Mouse (Mus musculus) kidney, postnatal 25 days (tissue): Measurements from ENCODE around the gene Slc35f6.

ENCODE experiments used
- DNase-seq, 2 experiments: peaks; one replicate each; pipeline ENCODE4 v3.0.0; 2021; ENCODE audit warnings: mixed read lengths in 2 of 2

Slc35f6 gene

GRCm38 (mm10) chr5:30647815-30648560 is at the start of gene Slc35f6:
Slc35f6 (plus strand) TSS chr5:30647933.
- DNase-seq: peak; percentile 96 to 97

DNA sequence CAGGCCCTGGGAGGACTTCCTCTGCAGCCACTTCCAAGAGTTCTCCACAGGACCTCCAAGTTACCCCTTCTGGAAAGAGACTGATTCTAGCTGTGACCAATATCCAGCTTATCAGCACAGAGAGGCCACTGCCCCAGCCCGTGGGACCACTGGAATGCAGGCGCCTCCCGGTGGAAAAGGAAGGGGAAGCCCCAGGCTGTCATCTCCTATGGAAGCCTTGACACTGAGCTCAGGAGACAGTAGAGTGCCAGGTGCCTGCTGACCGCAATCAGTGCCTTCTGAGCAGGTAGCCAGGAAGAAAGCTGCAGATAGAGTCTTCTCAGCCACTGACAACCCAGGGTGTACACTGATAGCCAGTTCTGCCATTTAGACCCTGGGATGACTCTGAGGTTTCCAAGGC is 46.3 kb upstream of the Slc35f6 start:
- DNase-seq: no peak

DNA sequence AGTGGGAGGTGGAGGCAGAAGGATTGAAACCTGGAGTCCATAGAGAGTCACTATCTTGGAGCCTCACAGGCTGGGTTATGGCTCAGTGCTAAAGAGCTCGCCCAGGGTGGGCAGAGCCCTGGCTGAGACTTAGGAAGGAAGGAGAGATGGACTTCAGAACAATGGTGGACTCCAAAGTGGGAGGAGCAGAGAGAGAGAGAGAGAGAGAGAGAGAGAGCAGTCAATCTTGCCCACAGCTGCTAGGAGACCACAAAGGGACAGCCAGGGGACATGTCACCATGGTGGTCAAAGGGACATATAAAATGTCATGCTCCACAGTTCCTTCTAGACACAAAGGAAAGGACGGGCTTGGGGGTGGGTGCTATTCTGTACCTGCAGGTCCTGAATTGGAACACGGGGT is 44.5 kb upstream of the Slc35f6 start:
- no peak for DNase-seq

GRCm38 (mm10) chr5:30603926-30604325 is 43.8 kb upstream of the Slc35f6 start:
- DNase-seq: no peak

- no peak for DNase-seq
These were observed 43.0 kb upstream of the Slc35f6 start for GRCm38 (mm10) chr5:30604769-30605188.

GRCm38 (mm10) chr5:30605649-30606048 is 42.1 kb upstream of the Slc35f6 start:
- no peak for DNase-seq

GRCm38 (mm10) chr5:30606424-30607073 is 41.2 kb upstream of the Slc35f6 start:
- no peak for DNase-seq

DNA sequence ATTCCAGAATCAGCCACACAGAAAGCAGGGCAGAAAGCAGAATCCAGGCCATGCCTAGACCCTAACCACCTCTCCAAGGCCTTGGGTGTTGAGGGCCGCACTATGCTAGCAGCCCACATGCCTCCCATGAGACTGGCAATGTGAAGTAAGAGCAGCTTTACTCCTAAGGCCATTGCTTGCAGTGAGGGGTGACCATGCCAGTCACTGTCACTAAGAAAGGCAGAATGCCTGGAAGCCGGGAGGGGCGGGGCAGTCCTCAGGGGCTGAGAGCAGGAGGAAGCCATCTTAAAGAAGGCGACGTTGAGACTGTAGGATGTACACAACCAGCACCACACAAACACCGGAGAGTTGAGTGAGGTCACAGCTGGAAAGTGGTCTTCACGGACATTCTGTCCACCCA is 38.6 kb upstream of the Slc35f6 start:
- DNase-seq: no peak

DNA sequence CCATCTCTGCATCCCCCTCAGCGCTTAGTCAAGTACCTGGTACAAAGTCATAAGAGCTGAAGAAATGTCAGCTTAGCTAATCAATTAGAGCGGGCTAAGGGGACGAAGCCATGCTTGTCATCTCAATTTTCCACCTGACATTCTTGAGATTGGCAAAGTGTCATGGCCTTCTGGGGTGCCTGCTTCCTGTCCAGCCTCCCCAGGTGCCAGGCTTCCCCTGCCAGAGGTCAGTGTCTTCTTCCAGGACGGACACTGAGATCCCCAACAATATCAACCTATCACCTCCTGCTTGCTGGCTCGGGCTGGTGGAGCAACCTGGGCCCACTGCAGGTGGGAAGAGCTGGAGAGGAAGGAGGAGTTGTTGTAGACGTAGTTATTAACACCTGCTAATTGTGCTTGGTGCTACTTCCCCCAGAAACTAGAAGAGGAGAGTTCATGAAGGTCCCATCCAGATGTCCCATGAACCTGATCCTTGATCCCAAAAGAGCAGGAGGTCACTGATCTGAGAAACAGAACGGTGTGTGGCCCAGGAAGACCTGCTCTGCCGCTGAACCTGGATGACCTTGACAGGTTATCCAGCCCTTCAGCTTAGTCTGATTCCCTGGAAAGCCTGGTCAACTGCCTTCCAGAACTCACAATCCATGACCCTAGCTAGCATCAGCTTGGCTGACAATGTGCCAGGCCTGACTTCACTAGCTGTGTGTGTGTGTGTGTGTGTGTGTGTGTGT is 37.7 kb upstream of the Slc35f6 start:
- DNase-seq: no peak

GRCm38 (mm10) chr5:30611091-30611490 is 36.6 kb upstream of the Slc35f6 start:
- no peak for DNase-seq

GRCm38 (mm10) chr5:30611689-30612088 is 36.0 kb upstream of the Slc35f6 start:
- no peak for DNase-seq

- DNase-seq: no peak
These were observed 35.2 kb upstream of the Slc35f6 start for GRCm38 (mm10) chr5:30612575-30612974.

DNA sequence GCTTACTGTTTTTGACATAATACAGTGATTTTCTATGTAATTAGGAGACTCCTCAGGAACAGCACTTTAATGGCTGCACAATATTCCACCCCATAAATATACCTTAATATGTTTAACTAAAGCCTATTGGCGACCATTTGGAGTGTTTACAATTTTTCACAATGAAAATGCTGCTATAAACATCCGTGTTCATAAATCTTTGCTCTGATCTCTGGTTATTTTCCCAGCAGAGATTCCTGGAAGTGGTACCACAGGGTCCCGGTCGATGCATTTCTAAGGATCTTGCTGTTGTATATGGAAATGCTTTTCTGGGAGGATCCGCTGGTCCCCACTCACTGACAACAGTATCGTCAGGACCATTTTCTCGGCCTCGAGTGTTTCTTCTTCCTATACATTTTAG is 34.5 kb upstream of the Slc35f6 start:
- no peak for DNase-seq

- peak; percentile 68 to 80 for DNase-seq
These were observed 33.5 kb upstream of the Slc35f6 start for GRCm38 (mm10) chr5:30614221-30614620.

DNA sequence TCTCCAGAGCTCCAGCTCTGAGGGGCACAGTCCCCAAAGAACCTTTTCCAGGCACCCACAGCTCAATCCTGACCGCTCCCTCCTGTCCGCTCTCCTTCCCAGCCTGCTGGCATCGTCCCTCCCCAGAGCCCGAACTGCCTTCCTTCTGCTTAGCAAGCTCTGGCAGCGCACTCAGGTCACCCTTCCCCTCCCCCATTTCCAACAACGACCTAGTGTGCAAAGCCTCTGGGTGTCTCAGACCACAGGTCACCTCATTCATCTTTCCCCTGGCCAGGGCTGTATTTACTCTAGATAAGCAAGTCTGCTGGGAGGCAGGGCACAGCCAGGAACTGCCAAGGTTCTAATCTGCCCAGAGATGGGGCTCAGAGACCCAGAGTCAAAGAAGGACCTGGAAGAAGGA is 32.3 kb upstream of the Slc35f6 start:
- DNase-seq: no peak

DNA sequence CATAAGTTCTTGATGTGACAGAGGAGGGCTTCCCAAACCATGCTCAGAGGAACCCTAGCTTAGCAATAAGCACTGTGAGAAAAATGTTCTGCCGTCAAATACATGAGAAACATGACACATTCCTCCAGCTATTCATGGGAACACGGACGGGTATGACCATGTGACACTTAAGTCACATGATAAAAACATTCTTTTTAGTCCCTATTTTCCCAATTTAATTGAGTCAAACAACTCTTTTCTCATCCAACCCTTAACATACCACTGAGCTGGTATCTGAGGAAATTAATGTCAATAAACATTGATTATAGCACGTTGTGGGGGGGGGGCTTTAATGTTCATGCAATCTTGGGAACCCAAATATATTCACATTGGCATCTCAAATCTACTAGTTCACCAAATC is 31.9 kb upstream of the Slc35f6 start:
- DNase-seq: no peak

- DNase-seq: no peak
These were observed 31.1 kb upstream of the Slc35f6 start for GRCm38 (mm10) chr5:30616644-30617043.

DNA sequence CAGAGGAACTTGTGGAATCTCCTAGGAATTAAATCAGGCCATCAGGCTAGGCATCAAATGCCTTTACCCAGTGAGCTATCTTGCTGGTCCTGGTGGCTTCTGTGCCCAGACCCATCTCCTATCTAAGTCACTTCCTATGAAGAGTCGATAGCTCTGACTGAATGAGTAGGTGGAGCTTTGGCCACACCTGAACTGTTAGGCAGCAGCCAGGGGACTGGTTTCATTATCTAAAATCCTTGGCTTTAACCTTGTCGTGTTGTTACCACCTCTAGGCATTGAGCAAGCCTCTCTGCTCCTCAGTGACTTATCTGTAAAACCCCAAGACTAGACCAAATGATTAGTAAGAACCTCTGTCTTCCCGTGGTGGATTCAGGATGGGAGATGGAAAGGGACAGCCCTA is 30.4 kb upstream of the Slc35f6 start:
- DNase-seq: no peak

DNA sequence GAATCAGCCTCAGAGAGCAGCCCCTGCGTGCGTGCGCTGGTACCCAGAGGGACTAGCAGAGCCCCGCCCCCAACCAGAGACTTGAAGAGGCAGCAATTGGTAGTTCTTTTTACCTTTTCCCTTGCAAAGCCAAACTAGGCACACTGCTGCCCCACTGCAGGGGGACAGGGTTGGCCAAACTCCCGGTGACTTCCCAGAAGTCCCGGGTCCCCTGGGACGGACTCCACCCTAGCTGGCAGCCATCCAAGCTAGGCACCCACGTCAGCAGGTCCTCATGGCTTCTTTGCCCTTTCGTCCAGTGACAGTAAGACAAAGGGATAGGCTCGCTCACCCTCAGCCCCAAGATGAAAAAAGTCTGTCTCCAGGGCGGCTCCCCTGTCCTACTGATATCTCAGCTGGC is 29.9 kb upstream of the Slc35f6 start:
- DNase-seq: peak; percentile 52 to 78

GRCm38 (mm10) chr5:30618376-30619003 is 29.2 kb upstream of the Slc35f6 start:
- no peak for DNase-seq

DNA sequence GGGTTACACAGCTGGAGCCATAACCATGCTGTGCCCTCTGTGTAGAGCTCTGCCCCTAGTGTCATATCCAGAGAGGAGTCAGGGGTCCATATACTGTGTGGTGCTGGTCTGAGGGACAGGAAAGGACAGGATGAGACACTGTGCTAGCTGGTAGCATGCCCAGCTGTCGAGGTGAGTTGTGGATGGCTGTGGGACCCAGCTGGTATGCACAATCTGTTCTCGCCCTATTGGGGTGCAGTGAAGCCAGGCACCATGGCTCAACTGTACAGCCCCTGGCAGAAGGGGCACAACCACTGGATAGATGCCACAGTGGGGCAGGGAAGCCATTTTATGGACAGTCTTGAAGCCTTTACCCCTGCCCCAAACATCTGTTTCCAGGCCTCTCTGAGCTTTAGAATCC is 28.5 kb upstream of the Slc35f6 start:
- DNase-seq: no peak

- no peak for DNase-seq
These were observed 27.2 kb upstream of the Slc35f6 start for GRCm38 (mm10) chr5:30620567-30620966.

DNA sequence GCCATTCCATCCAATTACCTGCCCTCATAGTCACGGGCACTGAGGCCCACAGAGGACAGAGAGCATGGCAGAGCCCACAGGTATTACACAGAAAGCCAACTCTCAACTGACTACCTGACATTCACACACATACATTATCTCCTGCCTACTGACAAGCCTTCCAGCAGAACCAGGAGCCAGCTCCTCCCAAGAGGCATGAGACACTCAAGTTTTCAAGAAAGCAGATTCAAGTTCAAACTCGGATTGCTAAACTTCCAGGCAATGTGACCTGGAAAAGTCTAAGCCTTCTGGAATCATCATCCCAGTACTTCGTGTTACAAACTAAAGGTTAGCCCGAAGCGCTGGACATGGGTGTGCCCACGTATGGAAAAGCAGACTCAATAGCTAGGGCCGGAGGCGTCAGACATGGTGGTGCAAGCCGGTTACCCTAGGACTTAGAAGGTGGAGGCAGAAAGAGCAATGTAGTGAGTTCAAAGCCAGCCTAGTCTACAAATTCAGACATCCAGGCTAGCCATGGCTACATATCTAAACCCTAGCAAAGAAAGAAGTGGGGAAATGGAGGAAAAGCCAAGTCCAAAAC is 26.4 kb upstream of the Slc35f6 start:
- DNase-seq: no peak
